Mouse (Mus musculus): ENCODE data around the gene Disp1. TPM values are rescaled to one million over a fixed set of nuclear protein-coding genes. Genes with fewer than 3 reads are reported as not detected.

The Disp1 gene
- polyA plus RNA-seq, 1 experiment from 2014 or later: 8.6 TPM

DNA sequence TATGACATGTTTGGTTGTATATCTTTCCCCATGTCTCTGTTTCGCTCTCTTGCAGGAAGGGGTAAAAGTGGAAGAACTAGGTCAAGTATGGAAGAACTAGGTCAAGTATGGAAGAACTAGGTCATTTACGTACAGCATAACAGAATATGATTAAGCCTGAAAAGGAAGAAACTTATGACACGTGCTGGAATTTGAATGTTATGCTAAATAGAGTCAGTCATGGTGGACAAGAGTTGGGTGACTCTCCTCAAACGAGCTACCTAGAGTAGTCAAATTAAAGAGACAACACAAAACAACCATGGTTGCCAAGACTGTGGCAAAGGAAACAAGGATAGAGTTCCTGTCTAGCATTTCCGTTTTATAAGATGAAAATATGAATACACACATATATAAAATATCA is 116.6 kb downstream of the Disp1 start:
- 92% methylated on average over 5 of the region's 5 CpGs for WGBS
- H3K4me1 ChIP-seq: peaks cover 4% of the 10 kb centered on the region; the same call in 1 of the 2 replicates
- no peak overlapping the region for H3K4me3 ChIP-seq
- H3K36me3 ChIP-seq: no peaks in the 10 kb centered on the region
- no peaks in the 10 kb centered on the region for H3K9me3 ChIP-seq (replicated peaks)
- H3K27ac ChIP-seq (replicated peaks): no peak overlapping the region
- no peaks in the 10 kb centered on the region for H3K27me3 ChIP-seq (ENCODE audit: low read depth, poor library complexity, severe bottlenecking)
- no peak for DNase-seq (ENCODE audit: low spot score)

DNA sequence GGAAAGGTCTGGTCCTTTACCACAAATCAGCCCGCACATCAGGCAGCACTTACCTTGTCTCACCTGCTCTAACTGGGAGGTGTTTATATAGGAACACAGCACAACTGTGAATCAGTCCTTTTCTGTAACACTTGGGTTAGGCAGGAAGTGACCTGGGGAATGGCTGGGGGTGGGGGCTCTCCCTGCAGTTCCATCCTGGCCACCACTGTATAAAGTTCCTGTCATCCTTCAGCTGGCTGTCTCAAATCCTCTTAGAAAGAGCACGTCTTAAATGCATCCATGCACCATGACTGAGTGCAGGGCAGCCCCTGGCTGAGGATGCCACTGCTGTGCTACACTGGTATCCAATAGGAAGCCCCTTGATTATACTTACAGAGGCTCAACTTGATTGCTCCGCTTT is 118.5 kb downstream of the Disp1 start:
- DNase-seq (ENCODE audit: low spot score): no peak
- Histone ChIP-seq H3K27me3 (ENCODE audit: low read depth, poor library complexity, severe bottlenecking) (no peaks in the 10 kb centered on the region), H3K9me3 (replicated peaks) (no peaks in the 10 kb centered on the region), H3K4me3 (no peak overlapping the region), H3K4me1 (peaks cover 4% of the 10 kb centered on the region; the same call in 1 of the 2 replicates), H3K27ac (replicated peaks) (no peak overlapping the region), H3K36me3 (peaks cover 6% of the 10 kb centered on the region; the same call in 1 of the 2 replicates)
- WGBS: 75% methylated on average over 3 of the region's 3 CpGs

DNA sequence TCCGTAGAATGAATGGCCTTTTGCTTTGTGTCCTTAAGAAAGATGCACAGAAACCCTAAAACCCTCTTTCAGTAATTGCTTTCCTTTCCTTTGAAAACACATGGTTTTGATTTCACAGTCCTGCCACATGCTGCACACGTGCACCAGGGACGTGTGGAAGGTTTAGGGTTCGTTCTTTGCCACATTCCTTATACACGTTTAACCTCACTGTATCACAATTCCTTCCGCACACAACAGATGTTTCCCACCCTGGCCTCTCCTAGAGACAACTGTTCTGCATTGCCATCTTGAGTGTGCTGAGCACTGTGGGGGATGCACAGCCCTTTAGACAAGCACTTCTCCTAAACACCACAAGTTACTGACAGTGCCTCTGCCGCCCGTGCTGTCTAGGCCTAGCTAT is 119.2 kb downstream of the Disp1 start:
- Histone ChIP-seq H3K36me3 (peaks cover 6% of the 10 kb centered on the region; the same call in 1 of the 2 replicates), H3K4me3 (no peak overlapping the region), H3K9me3 (replicated peaks) (no peaks in the 10 kb centered on the region), H3K27ac (replicated peaks) (no peak overlapping the region), H3K4me1 (0 out of 2 replicates have a peak, but pooled peaks cover 4% of the 10 kb centered on the region), H3K27me3 (ENCODE audit: low read depth, poor library complexity, severe bottlenecking) (no peaks in the 10 kb centered on the region)
- 67% methylated on average over 8 of the region's 8 CpGs for WGBS
- DNase-seq (ENCODE audit: low spot score): no peak

DNA sequence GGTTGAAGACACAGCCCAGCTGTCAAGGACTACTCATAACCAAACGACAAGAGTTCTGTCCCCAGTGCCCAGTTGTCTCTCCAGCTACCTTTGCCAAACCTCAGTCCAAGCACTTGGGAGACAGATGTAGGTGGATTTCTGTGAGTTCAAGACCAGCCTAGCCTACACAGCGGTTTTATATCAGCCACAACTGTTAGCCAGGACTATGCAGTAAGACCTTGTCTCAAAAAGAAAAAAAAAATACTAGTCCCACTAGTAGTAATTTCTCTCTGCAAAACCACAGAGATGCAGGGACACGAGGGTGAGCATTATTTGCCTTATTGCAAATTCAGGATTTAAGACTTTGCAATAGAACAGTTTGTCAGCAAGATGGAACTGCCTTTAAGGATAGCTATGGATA is 120.0 kb downstream of the Disp1 start:
- no peaks in the 10 kb centered on the region for H3K27me3 ChIP-seq (ENCODE audit: low read depth, poor library complexity, severe bottlenecking)
- peaks cover 11% of the 10 kb centered on the region for H3K4me1 ChIP-seq
- WGBS: 90% methylated on average over 3 of the region's 3 CpGs
- no peak overlapping the region for H3K27ac ChIP-seq (replicated peaks)
- no peaks in the 10 kb centered on the region for H3K9me3 ChIP-seq (replicated peaks)
- H3K4me3 ChIP-seq: no peak overlapping the region
- peaks cover 6% of the 10 kb centered on the region; the same call in 1 of the 2 replicates for H3K36me3 ChIP-seq
- DNase-seq (ENCODE audit: low spot score): no peak

DNA sequence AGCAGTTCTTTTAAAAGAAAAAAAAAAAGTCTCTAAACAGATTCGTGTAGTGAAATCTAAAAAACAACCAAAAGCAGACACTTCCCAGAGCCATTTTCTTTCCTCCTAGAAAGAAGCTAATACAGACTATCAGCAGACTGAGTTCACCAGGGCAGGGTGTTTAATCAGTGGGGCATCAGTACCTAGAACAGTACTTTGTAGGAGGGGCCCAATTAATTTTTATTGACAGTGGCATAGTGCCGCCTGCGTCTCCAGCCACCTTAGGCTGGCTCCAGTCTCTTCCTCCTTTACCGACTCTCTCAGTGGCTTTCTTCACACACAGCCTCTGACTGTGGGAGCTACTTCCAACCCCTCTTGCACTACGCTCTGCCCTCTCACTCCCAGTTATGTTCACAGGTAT is 121.1 kb downstream of the Disp1 start:
- peaks cover 14% of the 10 kb centered on the region for H3K36me3 ChIP-seq
- H3K9me3 ChIP-seq (replicated peaks): no peaks in the 10 kb centered on the region
- H3K27me3 ChIP-seq (ENCODE audit: low read depth, poor library complexity, severe bottlenecking): no peaks in the 10 kb centered on the region
- 87% methylated on average over 5 of the region's 5 CpGs for WGBS
- DNase-seq (ENCODE audit: low spot score): no peak
- H3K4me1 ChIP-seq: peaks cover 22% of the 10 kb centered on the region
- no peak overlapping the region for H3K4me3 ChIP-seq
- H3K27ac ChIP-seq (replicated peaks): no peak overlapping the region

DNA sequence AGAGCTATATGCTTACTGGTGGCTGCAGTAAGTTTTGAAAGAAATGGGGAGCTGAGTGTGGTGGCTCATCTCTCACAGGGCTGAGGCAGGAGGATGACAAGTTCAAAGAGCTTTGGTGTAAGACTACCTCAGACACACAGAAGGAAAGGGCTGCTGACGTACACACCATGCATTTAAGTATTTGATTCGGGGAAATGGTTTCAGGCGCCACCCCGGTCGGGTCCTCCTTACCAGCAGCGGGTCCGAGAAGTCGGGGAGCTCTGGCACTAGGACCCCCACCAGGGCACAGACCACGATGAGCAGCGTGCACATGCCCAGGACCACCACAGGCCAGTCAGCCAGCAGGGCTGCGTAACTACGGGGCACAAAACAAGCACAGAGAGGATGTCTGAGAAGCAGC is 121.6 kb downstream of the Disp1 start:
- Histone ChIP-seq H3K9me3 (replicated peaks) (no peaks in the 10 kb centered on the region), H3K4me3 (no peak overlapping the region), H3K4me1 (peaks cover 24% of the 10 kb centered on the region), H3K27ac (replicated peaks) (no peak overlapping the region), H3K36me3 (peaks cover 20% of the 10 kb centered on the region), H3K27me3 (ENCODE audit: low read depth, poor library complexity, severe bottlenecking) (no peaks in the 10 kb centered on the region)
- no peak for DNase-seq (ENCODE audit: low spot score)
- WGBS: 90% methylated on average over 12 of the region's 12 CpGs

DNA sequence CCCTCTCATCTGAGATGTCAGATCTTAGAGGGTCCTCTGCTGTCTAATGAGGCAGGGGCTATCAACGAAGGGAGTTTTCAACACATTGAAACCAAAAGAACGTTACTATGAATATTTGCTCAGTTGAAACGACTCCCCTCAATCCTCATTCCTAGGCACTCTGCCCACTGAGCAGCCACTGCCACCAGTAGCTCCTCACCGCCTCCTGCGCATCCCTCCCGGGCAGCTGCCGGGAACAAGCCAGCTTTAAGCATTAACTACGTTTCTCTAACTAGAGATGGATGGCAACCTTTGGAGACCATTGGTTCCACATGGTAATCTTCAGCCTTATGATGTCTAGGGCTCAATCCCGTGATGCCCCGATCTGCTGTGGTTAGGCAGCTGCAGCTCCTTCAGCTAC is 123.7 kb downstream of the Disp1 start:
- H3K9me3 ChIP-seq (replicated peaks): no peaks in the 10 kb centered on the region
- no peaks in the 10 kb centered on the region for H3K27me3 ChIP-seq (ENCODE audit: low read depth, poor library complexity, severe bottlenecking)
- 96% methylated on average over 10 of the region's 10 CpGs for WGBS
- H3K4me1 ChIP-seq: peaks cover 20% of the 10 kb centered on the region
- H3K27ac ChIP-seq (replicated peaks): no peak overlapping the region
- H3K4me3 ChIP-seq: no peak overlapping the region
- DNase-seq (ENCODE audit: low spot score): no peak
- H3K36me3 ChIP-seq: peaks cover 20% of the 10 kb centered on the region

DNA sequence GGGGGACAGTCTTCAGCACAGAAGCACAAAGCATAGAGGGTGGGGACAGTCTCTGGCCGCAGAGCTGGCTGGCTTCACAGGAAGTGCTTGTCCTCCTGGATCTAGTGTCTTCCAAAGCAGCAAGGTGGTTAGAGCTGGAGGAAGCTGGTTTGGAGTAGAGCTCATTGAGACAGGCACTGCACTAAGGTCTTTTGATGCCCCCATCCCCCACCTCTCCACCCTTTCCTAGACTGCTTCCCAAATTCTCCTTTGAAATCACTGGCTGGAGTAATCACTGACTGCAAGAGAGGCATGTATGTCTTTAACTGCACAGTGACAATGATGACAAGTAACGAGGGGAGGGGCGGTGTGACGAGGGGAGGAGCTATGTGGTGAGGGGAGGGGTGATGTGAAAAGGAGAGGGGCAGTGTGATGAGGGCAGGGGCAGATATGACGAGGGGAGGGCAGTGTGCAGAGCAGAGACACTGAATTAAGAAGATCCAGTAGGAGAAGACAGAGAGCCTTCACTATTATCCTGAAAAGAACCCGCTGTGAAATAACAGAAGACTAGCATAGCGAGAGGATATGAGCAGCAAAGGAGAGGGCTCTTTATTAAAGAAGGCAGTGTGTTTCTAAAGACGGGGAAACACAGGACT is 125.8 kb downstream of the Disp1 start:
- Histone ChIP-seq H3K4me1 (peaks cover 20% of the 10 kb centered on the region), H3K36me3 (peaks cover 22% of the 10 kb centered on the region), H3K27me3 (ENCODE audit: low read depth, poor library complexity, severe bottlenecking) (no peaks in the 10 kb centered on the region), H3K9me3 (replicated peaks) (no peaks in the 10 kb centered on the region), H3K4me3 (no peak overlapping the region), H3K27ac (replicated peaks) (0 out of 2 replicates have a peak overlapping the region, but pooled peaks have one; percentile 53)
- WGBS: 65% methylated on average over 8 of the region's 8 CpGs
- no peak for DNase-seq (ENCODE audit: low spot score)

DNA sequence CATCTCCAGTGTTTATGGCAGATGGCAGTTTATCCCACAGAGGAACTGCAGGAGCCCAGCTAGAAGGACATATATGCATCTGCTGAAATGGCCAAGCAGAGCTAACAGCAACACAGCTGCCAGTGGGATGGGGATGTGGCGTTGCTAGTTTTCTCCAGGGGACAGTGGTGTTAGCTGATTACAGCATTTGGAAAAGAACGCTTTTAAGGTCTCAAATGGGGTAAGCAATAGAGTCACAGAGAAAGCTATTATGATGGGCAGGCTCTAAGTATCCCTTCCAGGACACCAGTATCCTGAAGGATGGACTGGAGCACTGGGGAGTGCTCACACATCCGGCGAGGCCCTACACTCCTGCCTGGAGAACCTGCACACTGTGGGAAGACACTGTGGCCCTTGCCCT is 129.0 kb downstream of the Disp1 start:
- Histone ChIP-seq H3K27ac (replicated peaks) (no peak overlapping the region), H3K9me3 (replicated peaks) (no peaks in the 10 kb centered on the region), H3K36me3 (peaks cover 44% of the 10 kb centered on the region), H3K4me3 (no peak overlapping the region), H3K27me3 (ENCODE audit: low read depth, poor library complexity, severe bottlenecking) (no peaks in the 10 kb centered on the region), H3K4me1 (peaks cover 20% of the 10 kb centered on the region)
- no peak for DNase-seq (ENCODE audit: low spot score)
- 90% methylated on average over 4 of the region's 4 CpGs for WGBS

DNA sequence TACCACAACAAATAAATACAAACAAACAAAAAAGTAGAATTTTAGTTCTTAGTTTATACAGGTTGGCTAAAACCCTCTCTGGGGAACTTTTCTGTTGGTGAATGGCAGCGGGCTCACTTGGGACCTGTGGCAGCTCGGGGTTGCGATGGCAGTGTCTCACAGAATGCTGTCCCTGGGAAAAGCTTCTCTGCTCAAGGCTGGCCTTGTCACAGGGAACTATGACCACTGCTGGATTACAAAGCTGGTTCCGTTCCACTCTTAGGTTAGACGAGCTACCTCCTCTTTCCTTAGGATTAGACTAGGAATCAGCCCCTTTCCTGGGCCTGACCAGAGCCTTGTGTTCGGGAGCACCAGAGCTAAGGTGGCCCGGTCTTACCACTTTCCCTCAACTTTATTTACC is 130.1 kb downstream of the Disp1 start:
- Histone ChIP-seq H3K36me3 (peaks cover 55% of the 10 kb centered on the region), H3K9me3 (replicated peaks) (no peaks in the 10 kb centered on the region), H3K27ac (replicated peaks) (no peak overlapping the region), H3K4me3 (no peak overlapping the region), H3K4me1 (peaks cover 11% of the 10 kb centered on the region), H3K27me3 (ENCODE audit: low read depth, poor library complexity, severe bottlenecking) (no peaks in the 10 kb centered on the region)
- no peak for DNase-seq (ENCODE audit: low spot score)
- 90% methylated on average over 7 of the region's 7 CpGs for WGBS

DNA sequence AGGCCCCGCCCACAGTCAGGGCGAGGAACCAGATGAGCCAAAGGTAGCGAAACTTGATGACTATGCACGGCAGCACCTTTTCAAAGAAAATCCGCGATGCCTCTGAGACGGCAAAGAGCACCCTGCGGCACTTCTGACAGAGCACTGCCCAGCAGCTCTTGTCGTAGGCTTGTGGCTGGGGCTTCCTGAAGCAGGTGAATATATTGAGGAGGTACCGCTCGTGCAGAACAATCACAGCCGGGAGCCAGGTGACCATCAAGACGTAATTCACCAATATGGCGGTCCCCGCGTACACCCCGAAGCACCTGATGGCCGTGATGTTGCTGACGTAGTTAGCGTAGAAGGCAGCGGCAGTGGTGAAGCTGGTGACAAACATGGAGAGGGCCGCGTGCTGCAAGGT is 132.7 kb downstream of the Disp1 start:
- Histone ChIP-seq H3K36me3 (peaks cover 62% of the 10 kb centered on the region), H3K4me3 (no peak overlapping the region), H3K9me3 (replicated peaks) (no peaks in the 10 kb centered on the region), H3K27me3 (ENCODE audit: low read depth, poor library complexity, severe bottlenecking) (no peaks in the 10 kb centered on the region), H3K27ac (replicated peaks) (no peak overlapping the region), H3K4me1 (no peaks in the 10 kb centered on the region)
- WGBS: 97% methylated on average over 23 of the region's 23 CpGs
- DNase-seq (ENCODE audit: low spot score): no peak

DNA sequence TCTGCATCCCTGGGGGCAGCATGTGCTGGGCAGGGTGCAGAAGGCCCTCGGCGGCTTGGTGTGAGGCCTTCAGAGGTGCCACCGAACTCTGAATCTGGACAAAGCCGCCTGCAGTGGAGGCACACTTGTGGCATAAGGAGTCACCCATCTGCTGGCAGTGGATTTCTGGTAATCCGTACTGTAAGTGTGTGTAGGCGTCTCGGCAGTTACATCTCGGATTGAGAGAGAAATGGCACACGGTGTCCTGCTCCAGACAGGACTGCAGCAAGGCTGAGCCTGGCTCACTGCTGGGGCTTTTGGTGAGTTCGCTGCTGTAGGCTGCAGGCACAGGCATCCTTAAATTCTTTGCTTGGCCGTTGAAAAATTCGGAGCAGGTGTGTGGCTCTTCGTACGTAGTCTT is 134.5 kb downstream of the Disp1 start:
- Histone ChIP-seq H3K4me1 (peaks cover under 1% of the 10 kb centered on the region; the same call in 1 of the 2 replicates), H3K36me3 (peaks cover 62% of the 10 kb centered on the region), H3K27me3 (ENCODE audit: low read depth, poor library complexity, severe bottlenecking) (no peaks in the 10 kb centered on the region), H3K4me3 (no peak overlapping the region), H3K27ac (replicated peaks) (no peak overlapping the region), H3K9me3 (replicated peaks) (no peaks in the 10 kb centered on the region)
- 94% methylated on average over 14 of the region's 14 CpGs for whole genome bisulfite sequencing
- no peak for DNase-seq (ENCODE audit: low spot score)

DNA sequence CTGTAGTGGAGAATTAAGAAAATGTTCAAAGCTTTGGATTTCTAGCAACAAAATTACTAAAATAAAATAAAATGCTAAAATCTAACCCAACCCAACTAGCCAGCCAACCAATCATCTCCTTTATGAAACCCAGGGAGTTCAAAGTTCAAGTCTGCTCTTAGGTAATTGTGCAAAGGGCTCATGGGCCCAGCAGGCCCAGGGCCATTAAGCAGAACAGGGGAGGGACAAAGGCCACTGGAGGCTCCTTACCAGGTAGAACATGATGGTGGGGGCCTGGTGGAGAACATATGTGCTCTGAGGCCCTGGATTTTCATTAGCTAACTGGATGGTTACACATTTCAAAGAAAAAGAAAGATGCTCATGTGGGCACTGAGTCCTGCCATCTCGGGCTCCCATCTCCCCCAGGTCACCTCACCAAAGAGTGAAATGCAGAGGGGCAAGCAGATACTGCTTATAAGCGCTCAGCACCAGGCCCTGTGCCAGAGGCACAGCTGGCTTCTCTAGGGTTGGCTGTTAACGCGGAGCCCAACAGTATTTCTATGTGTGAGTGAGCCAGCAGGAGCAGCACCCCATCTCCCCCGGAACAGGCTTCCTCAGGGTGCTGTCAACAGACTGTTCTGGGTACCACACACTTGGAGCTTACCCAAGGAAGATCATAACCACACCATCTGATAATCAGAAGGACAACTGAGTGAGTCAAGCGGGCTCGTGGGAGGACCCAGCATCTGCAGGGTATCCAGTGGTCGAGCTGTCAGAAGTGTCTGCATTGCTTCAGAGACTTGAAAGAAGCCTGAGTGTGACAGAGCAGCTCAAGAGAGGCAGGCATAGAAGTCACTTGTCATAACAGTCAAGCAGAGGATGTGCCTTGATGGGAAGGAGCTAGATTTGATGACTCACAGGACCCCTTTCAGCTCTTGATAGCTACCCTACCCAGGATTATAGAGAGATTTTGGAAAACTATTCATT is 137.0 kb downstream of the Disp1 start:
- no peak overlapping the region for H3K27ac ChIP-seq (replicated peaks)
- WGBS: 94% methylated on average over 8 of the region's 8 CpGs
- no peaks in the 10 kb centered on the region; the same call in 1 of the 2 replicates for H3K9me3 ChIP-seq (replicated peaks)
- H3K36me3 ChIP-seq: peaks cover 53% of the 10 kb centered on the region
- H3K4me3 ChIP-seq: no peak overlapping the region
- H3K4me1 ChIP-seq: peaks cover 6% of the 10 kb centered on the region
- H3K27me3 ChIP-seq (ENCODE audit: low read depth, poor library complexity, severe bottlenecking): no peaks in the 10 kb centered on the region
- no peak for DNase-seq (ENCODE audit: low spot score)
